Mouse (Mus musculus) kidney, postnatal 0 days (tissue): ENCODE measurements around the gene Olfr1424. TPM values are rescaled to one million over a fixed set of nuclear protein-coding genes. Genes with fewer than 3 reads are reported as not detected.
"Not testable (repeated sequence)": the region's sequence is repeated elsewhere in the genome, so short reads cannot be mapped to it uniquely, and the experiment has no call there.

Experiments
- ATAC-seq: fragments of 200-750 bp; cut with Nextera tagmentation; replicated peaks from 2 replicates; pipeline ENCODE4 v1.8.0; 2017; ENCODE audit warnings: low read depth, moderate number of reproducible peaks, moderate TSS enrichment, moderate library complexity; ENCODE audit not compliant: low FRiP score
- DNase-seq: peaks from one replicate; pipeline ENCODE4 v3.0.0-alpha.2; 2016; ENCODE audit warnings: low spot score
- H3K27ac ChIP-seq: fragments of 300-500 bp; sonication (generic); 2 replicates; pipeline ENCODE4 v1.5.1; 2014; ENCODE audit warnings: mild to moderate bottlenecking
- H3K27me3 ChIP-seq: fragments of 300-500 bp; sonication (generic); 2 replicates; pipeline ENCODE4 v1.6.1; 2014; ENCODE audit warnings: low read length, mixed read lengths; ENCODE audit not compliant: insufficient read depth
- H3K36me3 ChIP-seq: fragments of 300-500 bp; sonication (generic); 2 replicates; pipeline ENCODE4 v1.6.1; 2014; ENCODE audit warnings: low read length, mixed read lengths; ENCODE audit not compliant: insufficient read depth
- H3K4me1 ChIP-seq: fragments of 300-500 bp; sonication (generic); replicated peaks from 2 replicates; pipeline ENCODE4 v1.6.1; 2014; ENCODE audit warnings: antibody characterized with exemption, low read length, mixed read lengths; ENCODE audit not compliant: insufficient read depth
- H3K4me2 ChIP-seq: fragments of 300-500 bp; sonication (generic); 2 replicates; pipeline ENCODE4 v1.6.1; 2014; ENCODE audit warnings: mild to moderate bottlenecking, low read length, moderate library complexity, mixed read lengths
- H3K4me3 ChIP-seq: fragments of 300-500 bp; sonication (generic); replicated peaks from 2 replicates; pipeline ENCODE4 v1.5.1; 2014; ENCODE audit warnings: low read depth, low read length
- H3K9ac ChIP-seq: fragments of 300-500 bp; sonication (generic); 2 replicates; pipeline ENCODE4 v1.6.1; 2014; ENCODE audit warnings: low read depth, low read length
- H3K9me3 ChIP-seq: fragments of 300-500 bp; sonication (generic); replicated peaks from 2 replicates; pipeline ENCODE4 v1.6.1; 2016; ENCODE audit warnings: low read length, inconsistent platforms, mixed read lengths
- CTCF ChIP-seq: IDR thresholded peaks from 2 replicates; pipeline ENCODE4 v1.5.1; 2016; ENCODE audit warnings: antibody characterized with exemption, low read depth, mild to moderate bottlenecking, moderate library complexity
- WGBS: fragments of 180-500 bp; shearing (Covaris S2); extraction: QIAGEN DNeasy Blood & Tissue Kit; methylation state at CpG from one replicate; pipeline ENCODE4 v1.1.7; 2014; 5-methylcytosine and 5-hydroxymethylcytosine counted together
- polyA plus RNA-seq: library from polyadenylated mRNA; unstranded; fragments of >200 nt; fragmentation: Nextera tagmentation; extraction: Ambion mirVana; gene quantifications from 2 replicates; pipeline ENCODE4 v1.2.1, GENCODE M21; 2015

The Olfr1424 gene
- polyA plus RNA-seq, result not detected in 2 replicates

DNA sequence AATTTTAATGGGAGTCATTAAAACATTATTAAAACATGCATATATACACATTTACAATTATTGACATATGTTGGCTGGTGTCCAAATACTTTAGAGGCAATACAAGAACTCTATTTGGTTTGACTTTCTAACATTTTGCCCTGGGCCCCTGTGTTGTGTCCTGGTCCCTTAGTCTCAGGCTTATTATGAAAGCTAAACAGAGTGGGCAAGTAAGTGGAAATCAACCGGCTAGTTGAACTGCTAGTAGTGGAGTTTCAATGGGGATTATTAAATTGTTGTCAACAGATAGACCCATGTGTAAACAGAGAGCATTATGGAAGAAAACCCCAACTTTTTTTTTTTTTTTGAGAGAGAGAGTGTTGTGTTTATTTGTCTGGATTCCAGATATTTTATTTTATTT, at the start of gene Olfr1424:
TSS of gene Olfr1424 (minus strand) at position 101 of the 400 bp plus-strand sequence.
- H3K9ac ChIP-seq, H3K9me3 ChIP-seq, H3K4me3 ChIP-seq, H3K36me3 ChIP-seq, H3K27ac ChIP-seq, H3K4me2 ChIP-seq, H3K27me3 ChIP-seq, H3K4me1 ChIP-seq, DNase-seq, ATAC-seq: not testable (repeated sequence)
- WGBS, result 89% methylated on average over 1 of the region's 1 CpGs

DNA sequence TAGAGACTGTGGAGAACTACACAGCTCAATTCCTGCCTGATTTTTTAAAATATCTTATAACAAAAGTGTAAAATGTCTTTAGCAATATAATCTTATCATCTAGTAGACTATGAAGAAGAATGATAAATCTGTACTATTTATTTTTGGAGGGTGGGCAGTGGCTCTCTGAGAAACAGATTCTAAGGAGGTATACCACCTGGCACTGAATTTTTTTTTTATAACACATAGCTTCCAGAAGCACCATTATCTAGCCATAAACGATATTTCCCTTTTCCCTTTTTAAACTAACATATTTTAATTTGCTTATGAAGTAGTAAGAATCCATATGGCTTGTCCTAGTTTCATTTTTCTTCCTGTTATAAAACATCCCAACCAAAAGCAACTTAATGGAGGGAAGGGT, 42.1 kb upstream of the Olfr1424 start:
- ATAC-seq (no peak), DNase-seq (no peak)
- Histone ChIP-seq H3K4me1 (no peaks in the 10 kb centered on the region), H3K36me3 (no peaks in the 10 kb centered on the region), H3K27ac (no peak overlapping the region), H3K9me3 (no peaks in the 10 kb centered on the region), H3K9ac (no peak overlapping the region), H3K4me2 (no peak overlapping the region), H3K4me3 (no peak overlapping the region), H3K27me3 (no peaks in the 10 kb centered on the region)
- 63% methylated on average over 1 of the region's 1 CpGs for WGBS
- TF ChIP-seq CTCF, result no peak

DNA sequence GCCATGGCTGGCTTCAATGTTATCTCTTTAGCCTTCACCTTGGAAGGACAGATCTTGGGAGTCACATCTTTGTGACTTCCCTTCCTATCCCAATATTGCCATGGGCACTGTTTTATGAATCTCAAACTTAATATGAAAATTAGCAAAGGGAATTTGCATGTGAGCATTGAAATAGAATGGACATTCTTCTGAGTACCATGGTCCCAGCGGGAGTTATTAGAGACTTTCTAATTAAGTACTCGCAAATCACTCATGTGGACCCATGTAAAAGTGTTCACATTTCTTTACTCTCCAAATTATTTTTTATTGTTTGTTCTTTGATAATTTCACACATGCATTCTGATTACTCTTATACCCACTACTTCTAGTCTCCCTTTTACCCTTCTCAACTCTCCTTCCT, 40.8 kb upstream of the Olfr1424 start, which contains the start of gene Olfr1427:
TSS of gene Olfr1427 (minus strand) at position 101 of the 400 bp plus-strand sequence.
- Histone ChIP-seq H3K36me3 (no peaks in the 10 kb centered on the region), H3K4me3 (no peak within 1 kb of the TSS), H3K4me2 (no peak within 1 kb of the TSS), H3K4me1 (no peaks in the 10 kb centered on the region), H3K9ac (no peak within 1 kb of the TSS), H3K27me3 (no peaks in the 10 kb centered on the region), H3K9me3 (no peaks in the 10 kb centered on the region), H3K27ac (no peak within 1 kb of the TSS)
- 91% methylated on average over 2 of the region's 2 CpGs for WGBS
- DNase-seq (no peak), ATAC-seq (no peak)
- TF ChIP-seq CTCF, result no peak

DNA sequence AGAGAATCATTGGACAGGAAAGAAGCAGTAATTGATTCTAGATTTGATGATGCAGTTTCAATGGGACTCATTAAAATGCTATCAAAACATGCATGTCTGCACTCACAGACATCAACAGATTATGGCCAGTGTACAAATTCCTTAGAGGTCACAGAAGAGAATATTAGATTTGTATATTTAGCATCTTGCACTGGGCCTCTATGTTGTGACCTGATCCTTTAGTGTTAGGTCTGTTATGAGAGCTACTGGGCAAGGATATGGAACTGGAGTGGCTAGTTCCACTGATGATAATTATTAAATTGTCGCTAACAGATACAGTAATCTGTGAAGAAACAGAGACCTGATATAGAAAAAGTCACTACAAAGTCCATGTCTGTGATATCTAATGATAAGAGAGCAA, 29.4 kb upstream of the Olfr1424 start, which contains the start of gene Olfr1426:
TSS of gene Olfr1426 (minus strand) at position 101 of the 400 bp plus-strand sequence.
- no peak within 1 kb of the TSS for H3K9ac ChIP-seq
- H3K9me3 ChIP-seq, result no peaks in the 10 kb centered on the region
- H3K27me3 ChIP-seq, result no peaks in the 10 kb centered on the region
- H3K27ac ChIP-seq, result no peak within 1 kb of the TSS
- ATAC-seq (no peak), DNase-seq (no peak)
- no peak within 1 kb of the TSS for H3K4me3 ChIP-seq
- H3K4me2 ChIP-seq, result no peak within 1 kb of the TSS
- WGBS, result 84% methylated on average over 1 of the region's 1 CpGs
- H3K4me1 ChIP-seq, result no peaks in the 10 kb centered on the region
- no peaks in the 10 kb centered on the region for H3K36me3 ChIP-seq
- no peak for TF ChIP-seq CTCF

DNA sequence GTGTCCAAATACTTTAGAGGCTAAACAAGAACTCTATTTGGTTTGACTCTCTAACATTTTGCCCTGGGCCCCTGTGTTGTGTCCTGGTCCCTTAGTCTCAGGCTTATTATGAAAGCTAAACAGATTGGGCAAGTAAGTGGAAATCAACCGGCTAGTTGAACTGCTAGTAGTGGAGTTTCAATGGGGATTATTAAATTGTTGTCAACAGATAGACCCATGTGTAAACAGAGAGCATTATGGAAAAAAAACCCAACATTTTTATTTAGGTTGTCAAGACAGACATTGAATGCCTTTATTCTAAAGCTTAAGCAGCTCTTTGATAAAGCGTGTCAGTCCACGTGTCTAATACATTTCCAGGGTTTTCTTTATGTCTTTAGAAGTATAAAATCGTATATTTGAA, 15.1 kb upstream of the Olfr1424 start, which contains the start of gene Olfr1425:
TSS of gene Olfr1425 (minus strand) at position 101 of the 400 bp plus-strand sequence.
- H3K9me3 ChIP-seq, H3K4me1 ChIP-seq, H3K9ac ChIP-seq, H3K36me3 ChIP-seq, DNase-seq, ATAC-seq, H3K27ac ChIP-seq, H3K27me3 ChIP-seq, H3K4me2 ChIP-seq, H3K4me3 ChIP-seq: not testable (repeated sequence)
- 83% methylated on average over 4 of the region's 4 CpGs for WGBS

DNA sequence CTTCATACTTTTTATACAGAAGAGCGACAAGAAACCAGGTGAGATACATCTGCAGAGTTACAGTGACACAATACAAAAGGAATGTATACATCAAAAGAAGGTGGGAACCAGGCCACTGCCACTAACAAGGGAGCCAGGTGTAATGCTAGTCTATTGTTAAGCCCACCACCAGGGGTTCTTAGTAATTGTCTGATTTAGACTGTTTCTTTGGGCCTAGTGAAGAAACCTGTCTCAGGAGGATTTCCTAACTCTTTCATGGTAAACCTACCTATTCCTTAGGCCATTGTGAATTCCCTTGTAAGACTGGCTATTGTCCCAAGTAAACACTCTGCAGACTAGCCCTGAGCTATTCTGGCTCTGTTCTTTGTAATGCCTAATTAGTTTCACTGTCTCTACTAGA, 7.1 kb upstream of the Olfr1424 start:
- H3K36me3 ChIP-seq, H3K9ac ChIP-seq, H3K4me3 ChIP-seq, DNase-seq, H3K4me1 ChIP-seq, H3K27me3 ChIP-seq, ATAC-seq, H3K27ac ChIP-seq, H3K9me3 ChIP-seq, H3K4me2 ChIP-seq: not testable (repeated sequence)
- 85% methylated on average over 1 of the region's 1 CpGs for WGBS

DNA sequence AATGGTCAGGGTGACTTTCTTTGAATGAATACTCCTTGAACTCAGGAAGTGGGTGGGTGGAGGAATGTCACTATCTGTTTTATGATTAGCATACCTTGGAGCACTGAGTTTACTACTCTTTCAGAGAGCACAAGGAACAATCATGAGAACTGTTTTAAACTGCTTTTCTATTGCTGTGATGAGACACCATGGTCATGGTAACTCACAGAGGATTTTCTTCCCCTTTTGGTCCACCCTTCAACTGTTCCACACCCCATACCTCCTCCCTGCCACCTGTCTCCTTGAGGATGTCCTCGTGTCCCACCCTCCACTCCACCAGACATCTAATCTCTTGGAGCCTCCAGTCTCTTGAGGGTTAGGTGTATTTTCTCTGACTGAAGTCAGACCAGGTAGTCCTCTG, 5.3 kb upstream of the Olfr1424 start:
- not testable (repeated sequence) for H3K27me3 ChIP-seq, H3K36me3 ChIP-seq, H3K9me3 ChIP-seq, H3K27ac ChIP-seq, H3K4me2 ChIP-seq, H3K9ac ChIP-seq, H3K4me1 ChIP-seq, ATAC-seq, DNase-seq, H3K4me3 ChIP-seq
- WGBS, result 64% methylated on average over 1 of the region's 1 CpGs
